Mouse (Mus musculus) neural tube, embryonic 11.5 days (tissue): ENCODE results near the gene Tmem156. TPM values are rescaled to one million over a fixed set of nuclear protein-coding genes. Genes with fewer than 3 reads are reported as not detected.

Source experiments
- ATAC-seq: fragments of 200-750 bp; cut with Nextera tagmentation; 2 replicates; pipeline ENCODE4 v1.8.0; 2017; ENCODE audit warnings: moderate number of reproducible peaks, mild to moderate bottlenecking, moderate TSS enrichment, moderate library complexity; ENCODE audit not compliant: insufficient read depth, low FRiP score, low TSS enrichment
- DNase-seq: peaks from one replicate; pipeline ENCODE4 v3.0.0-alpha.2; 2015; ENCODE audit warnings: low spot score
- H3K27ac ChIP-seq: fragments of 300-500 bp; sonication (generic); 2 replicates; pipeline ENCODE4 v1.5.1; 2014; ENCODE audit warnings: low read depth, mild to moderate bottlenecking, low read length
- H3K27me3 ChIP-seq: fragments of 300-500 bp; sonication (generic); 2 replicates; pipeline ENCODE4 v1.6.1; 2014; ENCODE audit warnings: mild to moderate bottlenecking, low read length, mixed read lengths; ENCODE audit not compliant: control insufficient read depth, insufficient read depth
- H3K36me3 ChIP-seq: fragments of 300-500 bp; sonication (generic); 2 replicates; pipeline ENCODE4 v1.6.1; 2014; ENCODE audit warnings: mild to moderate bottlenecking, low read length, moderate library complexity, mixed read lengths; ENCODE audit not compliant: control insufficient read depth, insufficient read depth
- H3K4me1 ChIP-seq: fragments of 300-500 bp; sonication (generic); 2 replicates; pipeline ENCODE4 v1.6.1; 2014; ENCODE audit warnings: low read length, mixed read lengths; ENCODE audit not compliant: control insufficient read depth, insufficient read depth
- H3K4me2 ChIP-seq: fragments of 300-500 bp; sonication (generic); 2 replicates; pipeline ENCODE4 v1.6.1; 2014; ENCODE audit warnings: low read depth, mild to moderate bottlenecking, moderate library complexity
- H3K4me3 ChIP-seq: fragments of 300-500 bp; sonication (generic); 2 replicates; pipeline ENCODE4 v1.5.1; 2014; ENCODE audit warnings: low read depth, low read length
- H3K9ac ChIP-seq: fragments of 300-500 bp; sonication (generic); 2 replicates; pipeline ENCODE4 v1.6.1; 2014; ENCODE audit warnings: mild to moderate bottlenecking, low read length
- H3K9me3 ChIP-seq: fragments of 300-500 bp; sonication (generic); 2 replicates; pipeline ENCODE4 v1.6.1; 2016; ENCODE audit warnings: low read length; ENCODE audit not compliant: control insufficient read depth
- WGBS: fragments of 180-500 bp; shearing (Covaris S2); extraction: QIAGEN DNeasy Blood & Tissue Kit; methylation state at CpG from one replicate; pipeline ENCODE4 v1.1.7; 2014; 5-methylcytosine and 5-hydroxymethylcytosine counted together
- polyA plus RNA-seq: library from polyadenylated mRNA; unstranded; fragments of >200 nt; fragmentation: Nextera tagmentation; extraction: Ambion mirVana; gene quantifications from 2 replicates; pipeline ENCODE4 v1.2.1, GENCODE M21; 2014

The Tmem156 gene
- polyA plus RNA-seq, 1 experiment from 2014 or later, result 0.21 TPM

GRCm38 (mm10) chr5:65036597-65036996 lies 55.3 kb downstream of the Tmem156 start:
- Histone ChIP-seq H3K4me2 (no peak overlapping the region), H3K27ac (no peak overlapping the region), H3K9me3 (no peaks in the 10 kb centered on the region), H3K9ac (no peak overlapping the region), H3K4me1 (no peaks in the 10 kb centered on the region), H3K36me3 (no peaks in the 10 kb centered on the region), H3K27me3 (no peaks in the 10 kb centered on the region), H3K4me3 (no peak overlapping the region)
- 78% methylated on average over 13 of the region's 13 CpGs for WGBS
- ATAC-seq (no peak), DNase-seq (no peak)

- Histone ChIP-seq H3K27ac (no peak overlapping the region), H3K4me2 (no peak overlapping the region), H3K4me3 (no peak overlapping the region), H3K9me3 (no peaks in the 10 kb centered on the region), H3K9ac (no peak overlapping the region; the same call in 1 of the 2 replicates), H3K27me3 (no peaks in the 10 kb centered on the region), H3K4me1 (no peaks in the 10 kb centered on the region), H3K36me3 (no peaks in the 10 kb centered on the region)
- DNase-seq (peak; percentile 53), ATAC-seq (no peak)
- WGBS, result 51% methylated on average over 9 of the region's 9 CpGs
Measured at GRCm38 (mm10) chr5:65028019-65028418, 63.9 kb downstream of the Tmem156 start.

DNA sequence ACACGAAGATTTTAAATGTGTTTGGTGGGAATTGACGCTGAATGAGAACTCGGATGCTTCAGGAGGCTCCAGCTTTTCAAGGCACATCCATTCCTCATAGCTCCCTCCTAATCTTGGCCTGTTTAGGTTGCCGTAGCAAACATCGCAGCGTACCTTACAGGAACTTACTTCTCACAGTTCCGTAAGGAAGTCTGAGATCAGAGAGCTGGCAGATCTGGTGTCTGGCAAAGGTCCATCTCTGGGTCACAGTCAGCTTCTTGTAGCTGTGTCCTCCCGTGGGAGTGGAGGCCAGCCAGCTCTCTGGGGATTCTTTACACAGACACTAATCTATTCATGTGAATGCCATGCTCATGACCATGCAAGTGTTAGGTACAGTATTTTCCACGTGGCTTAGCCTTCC lies 65.2 kb downstream of the Tmem156 start:
- 82% methylated on average over 9 of the region's 9 CpGs for WGBS
- no peak overlapping the region for H3K9ac ChIP-seq
- no peaks in the 10 kb centered on the region for H3K9me3 ChIP-seq
- no peak overlapping the region for H3K4me3 ChIP-seq
- no peak overlapping the region for H3K27ac ChIP-seq
- no peak overlapping the region for H3K4me2 ChIP-seq
- no peaks in the 10 kb centered on the region for H3K27me3 ChIP-seq
- DNase-seq, result peak; percentile 7
- no peak for ATAC-seq
- no peaks in the 10 kb centered on the region for H3K4me1 ChIP-seq
- H3K36me3 ChIP-seq, result no peaks in the 10 kb centered on the region

DNA sequence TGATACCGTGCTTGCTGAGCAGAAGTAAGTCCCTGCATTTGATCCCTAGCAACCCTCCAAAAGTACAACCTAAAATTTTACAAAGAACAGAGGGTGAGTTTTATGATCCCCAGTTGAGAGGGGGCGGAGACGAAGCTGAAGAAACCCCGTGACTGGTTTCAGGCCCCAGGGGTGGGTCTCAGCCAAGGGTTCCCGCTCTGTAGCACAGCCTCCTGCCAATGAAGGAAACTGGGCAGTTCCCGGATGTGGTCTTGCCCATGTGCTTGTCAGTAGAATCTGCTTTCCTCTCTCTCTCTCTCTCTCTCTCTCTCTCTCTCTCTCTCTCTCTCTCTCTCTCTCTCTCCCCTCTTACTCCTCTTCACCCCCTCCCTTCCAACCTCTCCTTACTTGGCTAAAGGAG lies 66.0 kb downstream of the Tmem156 start:
- H3K9ac ChIP-seq, result no peak overlapping the region
- 38% methylated on average over 6 of the region's 6 CpGs for WGBS
- ATAC-seq (no peak), DNase-seq (peak; percentile 3)
- H3K4me1 ChIP-seq, result no peaks in the 10 kb centered on the region
- no peak overlapping the region for H3K27ac ChIP-seq
- no peaks in the 10 kb centered on the region for H3K27me3 ChIP-seq
- H3K36me3 ChIP-seq, result no peaks in the 10 kb centered on the region
- no peak overlapping the region for H3K4me3 ChIP-seq
- H3K4me2 ChIP-seq, result no peak overlapping the region
- H3K9me3 ChIP-seq, result no peaks in the 10 kb centered on the region

DNA sequence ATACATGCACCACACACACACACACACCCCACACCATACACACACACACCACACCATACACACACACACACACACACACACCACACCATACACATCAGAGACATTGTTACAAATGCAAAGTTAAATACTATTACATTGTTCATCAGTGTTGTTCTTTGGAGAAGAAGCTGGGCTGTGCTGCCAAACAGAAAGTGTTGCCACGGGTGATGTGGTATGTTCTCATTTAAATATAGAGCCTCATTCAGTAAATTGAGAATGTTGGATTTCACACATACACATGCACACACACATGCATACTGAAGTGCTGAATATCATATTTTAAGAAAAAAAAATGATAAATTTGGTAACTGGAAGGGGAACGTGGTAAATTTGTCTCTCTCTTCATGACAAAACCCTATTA lies 67.3 kb downstream of the Tmem156 start:
- no peak for DNase-seq
- H3K4me3 ChIP-seq, result no peak overlapping the region

DNA sequence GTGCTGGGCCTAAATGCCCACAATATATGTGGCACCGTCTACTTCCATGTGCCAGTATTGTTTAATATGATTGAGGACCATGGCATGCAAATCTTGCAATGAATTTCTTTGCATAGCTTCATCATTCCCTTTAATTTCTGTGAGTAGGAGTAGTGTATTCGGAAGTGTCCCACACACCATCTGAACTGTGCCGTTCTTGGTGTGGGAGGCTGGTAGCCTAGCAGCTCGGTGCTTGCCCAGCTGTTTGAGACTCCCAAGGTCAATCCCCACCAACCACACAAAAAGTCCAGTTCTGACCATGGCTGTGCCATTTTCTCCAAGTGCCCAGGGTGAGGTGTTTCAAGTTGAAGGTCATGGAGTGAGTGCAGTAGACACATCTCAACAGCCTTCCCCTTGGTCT lies 69.9 kb downstream of the Tmem156 start:
- WGBS, result 91% methylated on average over 4 of the region's 4 CpGs
- H3K27ac ChIP-seq, result no peak overlapping the region
- ATAC-seq (no peak), DNase-seq (no peak)
- H3K4me2 ChIP-seq, result no peak overlapping the region
- H3K27me3 ChIP-seq, result no peaks in the 10 kb centered on the region
- no peaks in the 10 kb centered on the region for H3K4me1 ChIP-seq
- H3K36me3 ChIP-seq, result no peaks in the 10 kb centered on the region
- H3K9me3 ChIP-seq, result no peaks in the 10 kb centered on the region
- H3K4me3 ChIP-seq, result no peak overlapping the region
- H3K9ac ChIP-seq, result no peak overlapping the region

More for the DNA sequence above, 67.3 kb downstream of the Tmem156 start:
- H3K27me3 ChIP-seq, result no peaks in the 10 kb centered on the region
- ATAC-seq, result no peak
- no peak overlapping the region for H3K27ac ChIP-seq
- WGBS, result 87% methylated on average over 2 of the region's 2 CpGs
- no peak overlapping the region for H3K9ac ChIP-seq
- no peaks in the 10 kb centered on the region for H3K4me1 ChIP-seq
- no peaks in the 10 kb centered on the region for H3K9me3 ChIP-seq
- no peak overlapping the region for H3K4me2 ChIP-seq
- H3K36me3 ChIP-seq, result no peaks in the 10 kb centered on the region

GRCm38 (mm10) chr5:65019823-65020222 lies 72.1 kb downstream of the Tmem156 start:
- Histone ChIP-seq H3K27ac (no peak overlapping the region), H3K4me1 (no peaks in the 10 kb centered on the region), H3K4me2 (no peak overlapping the region), H3K9ac (no peak overlapping the region), H3K36me3 (no peaks in the 10 kb centered on the region), H3K4me3 (no peak overlapping the region), H3K9me3 (no peaks in the 10 kb centered on the region), H3K27me3 (no peaks in the 10 kb centered on the region)
- DNase-seq (no peak), ATAC-seq (no peak)
- 72% methylated on average over 7 of the region's 7 CpGs for WGBS

DNA sequence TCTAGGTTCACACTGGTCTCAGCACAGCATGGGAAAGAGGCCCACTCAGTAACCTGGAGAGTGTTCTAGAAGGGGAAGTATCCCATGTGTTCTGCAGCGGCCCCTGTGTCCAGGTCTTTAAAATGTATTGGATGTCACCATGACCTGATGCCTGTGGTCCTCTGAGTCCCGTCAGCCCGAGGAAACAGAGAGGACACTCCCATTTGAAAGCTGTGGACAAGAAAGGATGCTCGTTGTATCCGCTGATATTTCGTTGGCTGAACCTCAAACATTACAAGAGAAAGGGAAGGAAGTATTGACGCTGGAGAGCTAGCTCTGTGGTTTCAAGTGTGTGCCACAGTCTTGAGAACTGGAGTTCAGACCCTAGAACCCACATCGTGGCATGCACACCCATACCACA lies 72.8 kb downstream of the Tmem156 start:
- no peaks in the 10 kb centered on the region for H3K4me1 ChIP-seq
- no peaks in the 10 kb centered on the region for H3K9me3 ChIP-seq
- no peaks in the 10 kb centered on the region for H3K36me3 ChIP-seq
- no peak for ATAC-seq
- no peak overlapping the region for H3K4me2 ChIP-seq
- no peak overlapping the region for H3K27ac ChIP-seq
- DNase-seq, result no peak
- H3K9ac ChIP-seq, result no peak overlapping the region
- 88% methylated on average over 8 of the region's 8 CpGs for WGBS
- H3K27me3 ChIP-seq, result no peaks in the 10 kb centered on the region
- H3K4me3 ChIP-seq, result no peak overlapping the region

DNA sequence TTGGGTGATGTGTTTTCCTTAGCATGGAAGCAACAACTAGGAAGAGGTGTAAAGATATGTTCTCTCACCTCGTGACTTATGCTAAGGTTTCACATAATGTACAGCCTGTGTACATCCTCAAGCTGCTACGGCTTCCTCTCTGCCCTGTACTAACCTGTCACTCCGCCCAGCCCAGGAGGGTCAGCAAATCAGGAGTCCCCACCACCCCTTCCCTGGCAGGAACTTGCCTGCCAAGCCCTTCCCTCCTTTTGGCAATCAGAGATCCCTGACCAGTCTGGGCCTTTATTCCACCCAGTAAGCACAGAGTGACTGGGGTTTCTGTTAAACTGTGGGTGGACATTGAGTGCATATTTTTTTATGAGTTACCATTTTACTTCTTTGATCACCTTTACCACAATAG lies 76.4 kb downstream of the Tmem156 start:
- Histone ChIP-seq H3K4me2 (no peak overlapping the region), H3K27ac (no peak overlapping the region), H3K36me3 (no peaks in the 10 kb centered on the region; the same call in 1 of the 2 replicates), H3K4me3 (no peak overlapping the region), H3K9me3 (no peaks in the 10 kb centered on the region), H3K9ac (no peak overlapping the region), H3K4me1 (no peaks in the 10 kb centered on the region), H3K27me3 (no peaks in the 10 kb centered on the region)
- DNase-seq (no peak), ATAC-seq (no peak)
- WGBS, result 93% methylated on average over 3 of the region's 3 CpGs
